Mouse (Mus musculus): ENCODE measurements around the gene F5. TPM values are rescaled to one million over a fixed set of nuclear protein-coding genes. Genes with fewer than 3 reads are reported as not detected.

F5 gene
- polyA plus RNA-seq, 1 experiment = 8.1 TPM

DNA sequence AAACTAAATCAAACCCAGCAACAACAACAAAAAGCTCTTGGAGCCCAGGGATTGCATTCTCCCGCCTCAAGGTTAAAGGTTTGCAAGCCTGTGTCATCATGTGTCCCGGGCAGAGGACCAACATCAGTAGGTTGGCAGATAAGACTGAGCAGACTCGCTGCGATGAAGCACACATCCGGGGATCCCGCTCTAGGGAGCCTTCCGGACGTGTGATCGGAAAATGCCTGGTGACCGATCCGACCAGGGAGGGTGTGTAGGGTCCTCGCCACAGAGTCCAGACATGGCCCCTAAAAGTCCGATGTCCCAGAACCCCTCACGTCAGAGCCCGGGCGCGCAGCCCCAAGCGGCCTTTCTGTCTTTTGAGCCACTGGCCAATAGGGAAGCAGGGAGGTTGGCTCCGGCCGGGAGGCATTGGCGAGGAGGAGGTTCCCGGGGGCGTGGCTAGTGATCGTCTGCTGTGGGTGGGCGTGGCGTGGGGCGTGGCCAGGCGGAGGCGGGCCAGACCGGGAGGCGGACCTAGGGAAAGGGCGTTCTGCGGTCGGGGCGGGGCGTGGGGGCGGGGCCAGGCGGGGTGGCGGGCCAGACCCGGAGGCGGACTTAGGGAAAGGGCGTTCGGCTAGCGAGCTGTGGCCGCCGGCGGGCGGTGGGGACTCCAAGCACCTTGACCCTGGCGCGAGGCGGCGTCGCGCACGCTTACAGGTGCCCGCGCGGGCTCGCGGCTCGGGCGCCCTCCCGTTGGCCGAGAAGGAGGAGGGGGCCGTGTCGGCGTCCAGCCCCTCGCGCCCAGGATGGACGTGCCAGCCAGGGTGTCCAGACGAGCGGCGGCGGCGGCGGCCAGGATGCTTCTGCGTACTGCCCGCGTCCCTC is 97.1 kb downstream of the F5 start, which contains the start of gene Slc19a2:
Gene Slc19a2 (plus strand): TSS at position 582 of the 867 bp plus-strand sequence.
- Histone ChIP-seq H3K36me3 (ENCODE audit: control insufficient read depth, insufficient read depth, low read length) (no peaks in the 10 kb centered on the region), H3K27ac (ENCODE audit: control insufficient read depth, insufficient read depth, low read depth, low read length) (peak within 1 kb of the TSS; percentile 83), H3K4me1 (ENCODE audit: control insufficient read depth, insufficient read depth, low read length) (peaks cover 12% of the 10 kb centered on the region), H3K27me3 (ENCODE audit: control insufficient read depth, insufficient read depth, low read length) (no peaks in the 10 kb centered on the region), H3K4me3 (ENCODE audit: control insufficient read depth, low read depth, low read length) (peak within 1 kb of the TSS; percentile 92)
- no peak for TF ChIP-seq CTCF (IDR thresholded peaks at IDR 0.05; ENCODE audit: control insufficient read depth, insufficient read depth, insufficient replicate concordance, low read depth, low read length)
- TF ChIP-seq POLR2A (IDR thresholded peaks at IDR 0.05; ENCODE audit: control insufficient read depth, low read depth, low read length) = peak; percentile 22

DNA sequence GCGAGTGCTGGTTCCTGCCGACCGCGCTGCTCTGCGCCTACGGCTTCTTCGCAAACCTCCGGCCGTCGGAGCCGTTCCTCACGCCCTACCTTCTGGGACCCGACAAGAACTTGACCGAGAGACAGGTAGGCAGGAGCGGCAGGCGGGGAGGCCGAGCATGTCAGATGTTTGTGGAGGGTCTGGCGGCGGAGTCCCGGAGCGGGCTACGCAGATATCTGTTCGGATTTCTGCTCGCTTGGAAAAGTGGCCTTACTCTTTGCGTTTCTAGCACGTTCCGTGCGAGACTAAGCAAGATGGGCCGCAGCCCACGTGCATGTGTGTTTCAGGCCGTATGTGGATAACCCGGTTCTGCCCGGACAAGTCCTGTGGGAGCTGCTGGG is 97.7 kb downstream of the F5 start:
- Histone ChIP-seq H3K36me3 (ENCODE audit: control insufficient read depth, insufficient read depth, low read length) (no peaks in the 10 kb centered on the region), H3K4me3 (ENCODE audit: control insufficient read depth, low read depth, low read length) (peak overlapping the region; percentile 90), H3K27me3 (ENCODE audit: control insufficient read depth, insufficient read depth, low read length) (no peaks in the 10 kb centered on the region), H3K4me1 (ENCODE audit: control insufficient read depth, insufficient read depth, low read length) (peaks cover 12% of the 10 kb centered on the region), H3K27ac (ENCODE audit: control insufficient read depth, insufficient read depth, low read depth, low read length) (peak overlapping the region; percentile 67)
- TF ChIP-seq CTCF (IDR thresholded peaks at IDR 0.05; ENCODE audit: control insufficient read depth, insufficient read depth, insufficient replicate concordance, low read depth, low read length) = no peak
- TF ChIP-seq POLR2A (IDR thresholded peaks at IDR 0.05; ENCODE audit: control insufficient read depth, low read depth, low read length) = no peak

DNA sequence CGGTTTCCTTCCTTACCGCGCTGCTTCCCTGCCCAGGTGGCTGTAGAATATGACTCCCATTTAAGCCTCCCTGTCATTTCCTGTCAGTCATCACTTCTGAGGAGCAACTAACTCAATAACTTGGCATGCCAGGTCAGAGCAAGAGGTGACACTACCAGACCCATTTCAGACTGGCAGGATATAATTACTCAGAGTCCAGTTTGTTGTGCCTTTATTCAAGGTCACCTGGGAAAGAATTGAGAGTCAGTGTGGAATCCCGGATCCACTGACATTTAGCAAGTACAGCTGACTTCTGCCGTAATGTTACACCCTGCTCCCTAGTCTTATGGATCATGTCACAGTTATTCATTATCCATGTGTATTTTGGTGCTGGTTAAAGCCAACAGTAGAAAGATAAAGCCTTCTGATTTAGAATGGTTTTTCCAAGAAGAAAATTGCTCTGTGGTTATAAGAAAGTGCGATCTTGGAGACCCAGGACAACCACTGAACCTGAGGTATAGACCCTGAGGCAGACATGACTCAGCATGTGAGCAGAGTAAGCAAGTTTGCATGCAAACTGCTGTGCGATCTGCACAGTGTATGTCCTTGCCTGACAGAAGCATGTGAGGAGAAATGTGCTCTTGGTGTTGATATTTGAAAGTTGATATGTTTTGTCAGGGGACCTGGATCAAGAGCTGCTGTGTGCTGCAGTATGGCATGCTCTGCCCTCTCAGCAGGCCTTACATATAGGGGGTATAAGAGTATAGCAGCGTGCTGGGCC is 98.9 kb downstream of the F5 start:
- Histone ChIP-seq H3K4me1 (ENCODE audit: control insufficient read depth, insufficient read depth, low read length) (peaks cover 12% of the 10 kb centered on the region), H3K27me3 (ENCODE audit: control insufficient read depth, insufficient read depth, low read length) (no peaks in the 10 kb centered on the region), H3K4me3 (ENCODE audit: control insufficient read depth, low read depth, low read length) (peak overlapping the region; percentile 90), H3K27ac (ENCODE audit: control insufficient read depth, insufficient read depth, low read depth, low read length) (no peak overlapping the region), H3K36me3 (ENCODE audit: control insufficient read depth, insufficient read depth, low read length) (no peaks in the 10 kb centered on the region)
- TF ChIP-seq CTCF (IDR thresholded peaks at IDR 0.05; ENCODE audit: control insufficient read depth, insufficient read depth, insufficient replicate concordance, low read depth, low read length) (no peak), POLR2A (IDR thresholded peaks at IDR 0.05; ENCODE audit: control insufficient read depth, low read depth, low read length) (no peak)

DNA sequence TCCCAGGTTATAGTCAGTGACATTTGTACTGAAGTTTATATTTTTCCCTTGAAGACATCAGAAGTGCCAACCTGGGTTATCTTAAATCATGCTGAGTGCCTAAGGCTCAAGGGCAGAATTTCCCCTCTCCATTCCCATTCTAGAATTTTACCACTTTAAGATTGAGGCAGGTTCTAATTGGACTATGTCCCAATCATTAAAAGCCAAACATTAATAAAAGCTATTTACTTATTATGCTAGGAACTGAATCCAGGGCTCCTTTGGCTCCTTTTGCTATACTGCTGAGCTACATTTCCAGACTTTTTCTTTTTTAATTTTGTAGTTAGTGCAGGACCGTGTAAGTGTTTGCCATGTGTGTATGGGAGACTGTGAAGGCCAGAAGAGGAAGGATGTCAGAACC is 99.8 kb downstream of the F5 start:
- no peaks in the 10 kb centered on the region for H3K27me3 ChIP-seq (ENCODE audit: control insufficient read depth, insufficient read depth, low read length)
- H3K36me3 ChIP-seq (ENCODE audit: control insufficient read depth, insufficient read depth, low read length) = no peaks in the 10 kb centered on the region
- TF ChIP-seq CTCF (IDR thresholded peaks at IDR 0.05; ENCODE audit: control insufficient read depth, insufficient read depth, insufficient replicate concordance, low read depth, low read length) (no peak), POLR2A (IDR thresholded peaks at IDR 0.05; ENCODE audit: control insufficient read depth, low read depth, low read length) (no peak)
- peaks cover 12% of the 10 kb centered on the region for H3K4me1 ChIP-seq (ENCODE audit: control insufficient read depth, insufficient read depth, low read length)
- no peak overlapping the region for H3K4me3 ChIP-seq (ENCODE audit: control insufficient read depth, low read depth, low read length)
- H3K27ac ChIP-seq (ENCODE audit: control insufficient read depth, insufficient read depth, low read depth, low read length) = no peak overlapping the region

DNA sequence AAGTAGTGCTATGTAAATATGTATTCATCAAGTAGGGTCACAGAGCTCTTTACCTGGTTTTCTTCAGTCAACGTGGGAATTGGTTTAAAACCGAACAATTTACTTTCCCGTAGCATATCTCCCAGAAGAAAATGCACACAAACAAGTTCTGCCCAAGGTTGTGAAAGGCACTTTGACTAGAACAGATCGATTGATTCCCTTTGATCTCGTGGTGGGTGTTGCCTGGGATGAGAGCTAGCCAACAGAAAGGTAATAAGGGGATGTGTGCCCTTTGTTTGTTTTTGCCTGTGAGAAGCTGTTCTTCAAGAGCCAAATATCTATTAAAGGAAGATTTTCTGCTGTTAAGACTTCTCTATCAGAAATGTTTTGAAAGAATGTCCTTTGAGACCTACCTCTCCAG is 100.9 kb downstream of the F5 start:
- TF ChIP-seq POLR2A (IDR thresholded peaks at IDR 0.05; ENCODE audit: control insufficient read depth, low read depth, low read length) (no peak), CTCF (IDR thresholded peaks at IDR 0.05; ENCODE audit: control insufficient read depth, insufficient read depth, insufficient replicate concordance, low read depth, low read length) (no peak)
- Histone ChIP-seq H3K4me1 (ENCODE audit: control insufficient read depth, insufficient read depth, low read length) (peaks cover 10% of the 10 kb centered on the region), H3K27ac (ENCODE audit: control insufficient read depth, insufficient read depth, low read depth, low read length) (no peak overlapping the region), H3K4me3 (ENCODE audit: control insufficient read depth, low read depth, low read length) (no peak overlapping the region), H3K36me3 (ENCODE audit: control insufficient read depth, insufficient read depth, low read length) (no peaks in the 10 kb centered on the region), H3K27me3 (ENCODE audit: control insufficient read depth, insufficient read depth, low read length) (no peaks in the 10 kb centered on the region)

DNA sequence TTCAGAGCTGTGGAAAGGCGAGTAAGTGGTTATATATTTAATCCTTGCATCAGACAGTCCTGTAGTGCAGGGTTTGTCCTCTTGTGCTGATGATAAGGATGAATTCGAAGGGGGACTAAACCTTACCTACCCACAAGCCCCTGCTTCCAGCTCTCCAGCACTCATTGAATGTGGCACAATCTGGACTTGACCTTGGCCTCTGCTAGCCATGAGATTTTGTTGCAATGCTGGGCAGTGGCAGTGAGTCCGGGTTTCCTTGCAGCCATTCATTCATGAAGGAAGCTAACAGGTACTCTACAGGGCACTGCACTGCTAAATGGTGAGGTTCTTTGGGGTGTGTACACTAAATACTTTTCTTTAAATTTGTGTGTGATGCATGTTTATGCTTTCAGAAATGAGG is 103.2 kb downstream of the F5 start:
- Histone ChIP-seq H3K27ac (ENCODE audit: control insufficient read depth, insufficient read depth, low read depth, low read length) (no peak overlapping the region), H3K36me3 (ENCODE audit: control insufficient read depth, insufficient read depth, low read length) (no peaks in the 10 kb centered on the region; the same call in 1 of the 2 replicates), H3K27me3 (ENCODE audit: control insufficient read depth, insufficient read depth, low read length) (no peaks in the 10 kb centered on the region), H3K4me3 (ENCODE audit: control insufficient read depth, low read depth, low read length) (no peak overlapping the region), H3K4me1 (ENCODE audit: control insufficient read depth, insufficient read depth, low read length) (peaks cover 6% of the 10 kb centered on the region; the same call in 1 of the 2 replicates)
- TF ChIP-seq POLR2A (IDR thresholded peaks at IDR 0.05; ENCODE audit: control insufficient read depth, low read depth, low read length) (no peak), CTCF (IDR thresholded peaks at IDR 0.05; ENCODE audit: control insufficient read depth, insufficient read depth, insufficient replicate concordance, low read depth, low read length) (no peak)

All from testis, adult 2 months (tissue).